Mouse (Mus musculus) liver, postnatal 0 days (tissue): ENCODE measurements around the gene 4933409G03Rik. TPM values are rescaled to one million over a fixed set of nuclear protein-coding genes. Genes with fewer than 3 reads are reported as not detected.

Source experiments
- polyA plus RNA-seq: library from polyadenylated mRNA; unstranded; fragments of >200 nt; fragmentation: Nextera tagmentation; extraction: Ambion mirVana; gene quantifications from 2 replicates; pipeline ENCODE4 v1.2.1, GENCODE M21; 2015

The 4933409G03Rik gene
- polyA plus RNA-seq, 1 experiment from 2014 or later, result not detected

Other genes starting within 250 kb of the 4933409G03Rik start
- 1.7 and 2.5 TPM in 2 replicates for gene Stk39, start 110.1 kb upstream of the 4933409G03Rik start, polyA plus RNA-seq
- not detected in 2 replicates for gene 4932414N04Rik, start 74.1 kb downstream of the 4933409G03Rik start, polyA plus RNA-seq